Mouse (Mus musculus) bone marrow, adult 2 months (tissue): ENCODE results near the gene Dpp4. TPM values are rescaled to one million over a fixed set of nuclear protein-coding genes. Genes with fewer than 3 reads are reported as not detected.

ENCODE experiments used
- H3K27ac ChIP-seq: fragments of 200-500 bp; 2 replicates; pipeline ENCODE4 v1.5.1; 2012; ENCODE audit warnings: low read depth, mild to moderate bottlenecking, control low read depth, inconsistent platforms, low read length; ENCODE audit not compliant: control insufficient read depth, poor library complexity, insufficient read depth
- H3K4me1 ChIP-seq: fragments of 200-500 bp; 2 replicates; pipeline ENCODE4 v1.6.1; 2011; ENCODE audit warnings: low read length; ENCODE audit not compliant: control insufficient read depth, insufficient read depth
- H3K4me3 ChIP-seq: fragments of 200-500 bp; replicated peaks from 2 replicates; pipeline ENCODE3; 2011; ENCODE audit warnings: mild to moderate bottlenecking, low read depth, low read length, control low read depth; ENCODE audit not compliant: control insufficient read depth
- CTCF ChIP-seq: fragments of 200-500 bp; IDR thresholded peaks from 2 replicates; pipeline ENCODE4 v1.5.1; 2011; ENCODE audit warnings: low read length, control low read depth; ENCODE audit not compliant: control insufficient read depth, insufficient read depth
- POLR2A ChIP-seq: fragments of 200-500 bp; IDR thresholded peaks from 2 replicates; pipeline ENCODE4 v1.6.1; 2011; ENCODE audit warnings: low read depth, mild to moderate bottlenecking, control low read depth, low read length, borderline replicate concordance; ENCODE audit not compliant: control insufficient read depth
- WGBS: fragments of 180-500 bp; shearing (Covaris S2); methylation state at CpG from one replicate; pipeline ENCODE4 v1.1.7; 2018; 5-methylcytosine and 5-hydroxymethylcytosine counted together
- polyA plus RNA-seq: library from polyadenylated mRNA; stranded (reverse); fragments of >200 nt; gene quantifications from 2 replicates; pipeline ENCODE4 v1.2.4, GENCODE M21; 2011; ENCODE audit warnings: low replicate concordance; ENCODE audit not compliant: missing spikeins, insufficient read depth, insufficient read length

Gene Dpp4
- polyA plus RNA-seq, 1 experiment, result 8.0 TPM

- no peak overlapping the region for H3K27ac ChIP-seq
- H3K4me1 ChIP-seq, result no peaks in the 10 kb centered on the region
- no peak overlapping the region for H3K4me3 ChIP-seq
- 73% methylated on average over 3 of the region's 3 CpGs for WGBS
- TF ChIP-seq POLR2A (no peak), CTCF (no peak)
Observed at GRCm38 (mm10) chr2:62420045-62420444, 8.0 kb upstream of the Dpp4 start.

DNA sequence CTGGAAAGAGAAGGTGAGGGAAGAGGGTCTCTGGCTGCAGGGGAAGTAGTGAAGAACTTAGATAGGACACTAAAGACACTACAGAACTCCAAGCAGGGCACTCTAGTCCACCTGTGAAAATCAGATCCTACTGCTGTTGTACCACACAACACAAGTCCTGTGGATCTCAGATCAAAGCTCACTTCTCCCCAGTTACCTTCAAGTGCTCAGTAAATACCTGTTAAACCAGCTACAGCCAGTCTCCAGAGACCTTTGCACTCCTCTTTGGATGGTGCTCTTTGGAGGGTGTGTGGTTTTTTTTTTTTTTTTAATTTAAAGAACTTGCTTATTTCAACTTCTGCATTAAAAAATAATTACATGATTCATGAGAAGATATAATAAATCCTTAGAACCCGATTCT lies 5.2 kb upstream of the Dpp4 start:
- H3K27ac ChIP-seq, result no peak overlapping the region
- WGBS, result 67% methylated on average over 1 of the region's 1 CpGs
- H3K4me1 ChIP-seq, result peaks cover 2% of the 10 kb centered on the region; the same call in 1 of the 2 replicates
- no peak overlapping the region for H3K4me3 ChIP-seq
- TF ChIP-seq POLR2A, result no peak
- TF ChIP-seq CTCF, result no peak

DNA sequence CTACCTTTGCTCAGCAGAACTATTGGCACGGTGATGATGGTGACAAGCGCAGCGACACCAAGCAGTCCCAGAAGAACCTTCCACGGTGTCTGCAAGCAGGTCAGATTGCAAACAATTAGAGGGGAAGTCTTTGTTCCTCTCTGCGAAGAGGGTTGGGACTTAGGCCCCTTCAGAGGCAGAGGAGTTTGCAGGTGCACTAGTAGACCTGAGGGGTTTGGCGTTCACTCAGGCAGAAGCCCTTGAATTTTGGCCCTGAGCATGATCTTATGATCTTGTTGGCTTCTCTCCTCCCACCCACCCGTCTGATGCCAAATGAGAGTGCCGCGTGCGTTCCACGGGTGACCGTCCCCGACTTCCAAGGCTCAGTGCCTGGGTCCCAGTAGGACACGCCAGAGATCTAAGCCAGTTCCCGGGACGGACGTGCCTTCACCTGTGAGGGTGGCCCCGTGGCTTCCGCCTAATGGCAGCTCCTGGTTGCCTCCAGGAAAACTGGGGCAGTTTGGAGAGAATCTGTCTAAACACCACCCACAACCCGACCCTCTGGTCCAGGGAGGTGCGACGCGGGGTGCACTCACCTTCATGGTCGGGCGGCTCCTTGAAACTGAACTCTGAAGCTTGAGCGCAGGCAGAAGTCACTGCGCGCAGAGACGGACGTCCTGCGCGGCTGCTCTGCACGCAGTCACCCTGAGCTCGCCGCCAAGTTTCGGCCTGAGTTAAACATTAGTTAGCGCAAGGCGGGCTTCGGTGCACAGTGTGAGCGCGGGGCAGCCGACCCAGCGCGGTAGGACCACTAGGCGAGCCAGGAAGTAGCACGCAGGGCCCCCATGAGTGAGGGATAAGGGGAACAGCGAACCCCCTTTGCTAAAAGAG lies 585 bp downstream of the Dpp4 start:
- WGBS, result 2% methylated on average over 47 of the region's 47 CpGs

DNA sequence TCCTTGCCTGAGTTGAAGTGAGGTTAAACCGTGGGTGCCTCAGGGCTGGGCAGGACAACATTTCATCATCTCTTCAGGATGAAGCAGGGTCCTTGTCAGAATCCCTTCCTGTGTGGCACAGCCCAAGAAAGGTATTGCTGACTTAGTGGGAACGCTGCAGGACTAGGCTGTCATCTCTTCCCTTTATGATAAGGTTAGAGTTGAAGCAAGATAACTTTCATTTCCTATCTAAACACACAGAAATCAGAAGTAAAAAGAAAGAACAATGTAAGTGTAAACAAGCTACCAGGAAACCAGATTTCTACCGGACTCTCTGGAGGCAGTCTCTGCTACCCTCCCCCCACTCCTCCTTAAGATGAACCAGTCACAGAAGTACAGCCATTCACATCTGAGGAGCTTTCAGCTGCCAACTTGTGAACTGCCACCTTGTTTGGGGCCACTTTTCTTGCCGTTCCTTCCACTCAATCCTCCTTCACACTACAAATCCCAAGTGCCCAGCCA lies 3.3 kb downstream of the Dpp4 start:
- 9% methylated on average over 4 of the region's 4 CpGs for WGBS

More for the DNA sequence above, 585 bp downstream of the Dpp4 start:
- TF ChIP-seq POLR2A (peak; percentile 80), CTCF (no peak)
- Histone ChIP-seq H3K4me3 (peak overlapping the region; percentile 70), H3K4me1 (peaks cover 2% of the 10 kb centered on the region; the same call in 1 of the 2 replicates), H3K27ac (peak overlapping the region; percentile 90)

GRCm38 (mm10) chr2:62408216-62408615 lies 3.8 kb downstream of the Dpp4 start:
- no peak overlapping the region for H3K4me3 ChIP-seq
- H3K27ac ChIP-seq, result no peak overlapping the region
- WGBS, result 72% methylated on average over 5 of the region's 5 CpGs
- TF ChIP-seq CTCF, result no peak
- peaks cover 2% of the 10 kb centered on the region; the same call in 1 of the 2 replicates for H3K4me1 ChIP-seq

More for the DNA sequence above, 3.3 kb downstream of the Dpp4 start:
- H3K4me3 ChIP-seq, result no peak overlapping the region
- TF ChIP-seq POLR2A (no peak), CTCF (no peak)
- peak overlapping the region; percentile 9; the same call in 1 of the 2 replicates for H3K27ac ChIP-seq
- peaks cover 2% of the 10 kb centered on the region; the same call in 1 of the 2 replicates for H3K4me1 ChIP-seq

DNA sequence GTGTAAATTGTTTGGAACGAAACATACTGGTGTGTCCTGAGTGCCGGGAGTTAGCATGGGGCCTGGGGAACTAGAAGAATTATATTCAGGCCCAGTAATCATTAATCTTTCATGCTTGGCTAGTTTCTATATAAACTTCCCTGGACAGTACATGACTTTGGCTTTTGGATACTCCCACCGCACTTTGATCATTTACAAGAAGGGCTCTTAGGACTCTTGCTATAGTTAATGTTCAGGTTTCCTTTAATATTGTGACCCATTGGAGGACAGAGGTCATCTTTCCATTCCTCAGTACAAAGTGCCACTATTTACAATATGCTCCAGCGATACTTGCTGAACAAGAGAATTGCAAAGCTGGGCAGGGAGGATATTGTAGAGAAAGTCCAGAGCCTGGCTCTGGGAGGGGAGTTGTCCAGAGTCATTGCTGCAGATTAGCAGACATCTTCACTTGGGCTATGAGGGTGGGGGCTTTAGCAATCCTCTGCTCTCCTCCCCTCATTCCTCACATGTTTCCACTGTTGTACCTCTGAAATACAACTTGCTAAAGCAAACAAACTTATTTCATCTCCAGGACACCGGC lies 8.4 kb downstream of the Dpp4 start:
- no peak overlapping the region for H3K27ac ChIP-seq
- WGBS, result 90% methylated on average over 5 of the region's 5 CpGs
- H3K4me1 ChIP-seq, result no peaks in the 10 kb centered on the region; the same call in 1 of the 2 replicates
- no peak overlapping the region for H3K4me3 ChIP-seq
- TF ChIP-seq POLR2A (no peak), CTCF (no peak)

GRCm38 (mm10) chr2:62401011-62401410 lies 11.0 kb downstream of the Dpp4 start:
- WGBS, result 91% methylated on average over 6 of the region's 6 CpGs
- Histone ChIP-seq H3K4me3 (no peak overlapping the region), H3K4me1 (no peaks in the 10 kb centered on the region; the same call in 1 of the 2 replicates), H3K27ac (no peak overlapping the region)
- no peak for TF ChIP-seq CTCF
- no peak for TF ChIP-seq POLR2A

- WGBS, result 68% methylated on average over 2 of the region's 2 CpGs
- no peaks in the 10 kb centered on the region; the same call in 1 of the 2 replicates for H3K4me1 ChIP-seq
- H3K27ac ChIP-seq, result no peak overlapping the region
- H3K4me3 ChIP-seq, result no peak overlapping the region
- TF ChIP-seq POLR2A (no peak), CTCF (no peak)
Observed at GRCm38 (mm10) chr2:62399832-62400231, 12.2 kb downstream of the Dpp4 start.
